Mouse (Mus musculus): ENCODE data around the gene Ldb3.

The Ldb3 gene

GRCm38 (mm10) chr14:34508187-34508840, 80.2 kb downstream of the Ldb3 start:
- DNase-seq (ENCODE audit: low spot score) = no peak

DNA sequence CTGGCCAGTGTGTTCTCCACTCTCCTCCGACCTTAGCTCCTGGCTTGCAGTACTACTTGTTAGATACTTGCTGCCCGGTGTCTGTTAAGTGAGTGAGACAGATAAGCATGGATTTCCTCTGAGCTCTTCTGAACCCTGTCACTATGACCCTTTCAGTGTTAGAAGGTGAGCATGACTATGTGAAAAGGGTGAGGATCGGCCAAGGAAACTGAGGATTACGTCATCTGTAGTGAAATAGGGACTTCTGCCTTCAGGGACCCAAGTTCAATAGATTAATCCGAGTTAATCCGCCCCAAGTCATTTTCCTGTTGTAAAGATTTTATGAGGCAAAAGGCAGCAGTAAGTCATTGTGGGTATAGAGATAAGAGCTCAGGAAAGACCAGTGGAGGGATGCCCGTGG, 83.2 kb downstream of the Ldb3 start:
- no peak for DNase-seq (ENCODE audit: low spot score)

DNA sequence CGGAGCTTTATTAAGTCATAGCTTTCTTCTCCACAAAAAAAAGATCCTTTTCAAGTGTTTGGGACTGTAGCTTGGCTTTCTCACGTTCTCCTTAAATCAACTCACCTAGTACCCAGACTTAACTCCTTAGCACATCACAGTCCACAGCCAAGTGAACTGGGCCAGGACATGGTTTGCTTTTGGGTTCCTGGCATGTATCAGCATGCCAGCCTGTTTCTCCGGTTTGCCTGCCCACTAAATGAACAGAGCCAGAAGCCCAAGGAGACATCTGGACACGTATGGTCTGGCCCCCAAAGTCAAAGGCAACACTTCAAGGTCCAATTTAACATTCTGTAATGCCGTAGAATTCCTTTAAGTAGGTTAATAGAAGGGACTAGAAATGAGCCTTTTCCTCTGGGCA, 84.1 kb downstream of the Ldb3 start:
- DNase-seq (ENCODE audit: low spot score) = no peak

DNA sequence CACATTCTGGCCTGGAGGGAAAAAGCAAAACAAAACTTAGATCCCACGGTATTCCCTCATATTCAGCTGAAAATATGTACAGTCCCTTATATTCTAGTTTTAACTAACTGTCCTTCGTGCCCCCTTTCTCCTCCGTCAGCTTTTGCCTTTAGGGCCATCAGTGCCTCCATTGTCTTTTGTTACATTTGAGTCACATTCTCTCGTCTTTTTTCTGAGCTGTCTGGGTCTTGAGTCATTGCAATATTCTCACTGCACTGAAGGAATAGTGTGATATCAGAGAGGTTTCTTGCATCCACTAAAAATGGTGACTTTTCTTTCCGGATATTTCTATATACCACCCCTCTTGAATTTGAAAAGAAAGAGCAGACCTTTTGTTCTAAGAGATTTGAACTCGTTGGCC, 84.7 kb downstream of the Ldb3 start:
- no peak for DNase-seq (ENCODE audit: low spot score)

DNA sequence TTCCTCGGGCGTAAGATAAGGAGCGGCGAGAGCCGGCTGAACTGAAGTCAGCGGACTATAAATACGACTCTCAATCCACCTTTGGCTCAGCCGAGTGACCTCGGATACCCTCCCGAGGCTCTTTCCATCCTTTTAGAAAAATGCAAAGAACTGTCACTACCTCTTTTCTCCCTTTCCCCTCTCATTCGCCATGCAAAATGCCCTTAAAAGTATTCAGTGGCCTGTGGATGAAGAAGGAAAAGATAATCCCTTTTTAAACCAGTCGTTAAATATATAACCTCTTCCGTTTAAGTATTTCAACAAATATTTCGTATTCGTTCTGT, 85.2 kb downstream of the Ldb3 start, which contains the start of gene Bmpr1a:
TSS of gene Bmpr1a (minus strand) at position 17 of the 323 bp plus-strand sequence.
- DNase-seq (ENCODE audit: low spot score) = no peak

GRCm38 (mm10) chr14:34502475-34503324, 85.8 kb downstream of the Ldb3 start:
- DNase-seq (ENCODE audit: low spot score) = peak; percentile 93

- peak; percentile 70 for DNase-seq (ENCODE audit: low spot score)
Observed at GRCm38 (mm10) chr14:34501804-34502474, 86.5 kb downstream of the Ldb3 start.

DNA sequence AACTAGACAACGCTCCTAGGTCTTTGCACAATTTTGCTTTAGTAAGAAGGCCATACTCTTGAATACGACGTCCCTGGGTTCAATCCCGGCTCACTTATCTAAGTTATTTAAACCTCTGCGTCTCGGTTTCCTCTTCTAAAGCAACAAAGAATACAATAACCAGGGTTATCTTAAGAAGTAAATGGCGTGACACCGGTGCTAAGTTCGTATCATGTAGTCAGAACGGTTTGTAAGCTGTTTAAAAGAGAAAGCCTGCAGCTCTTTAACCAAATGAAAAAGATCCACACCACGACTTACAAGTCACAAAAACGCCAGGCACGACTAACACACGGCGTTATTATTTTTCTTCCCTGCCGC, 87.1 kb downstream of the Ldb3 start:
- no peak for DNase-seq (ENCODE audit: low spot score)

- no peak for DNase-seq (ENCODE audit: low spot score)
Observed at GRCm38 (mm10) chr14:34500309-34500708, 88.2 kb downstream of the Ldb3 start.

DNA sequence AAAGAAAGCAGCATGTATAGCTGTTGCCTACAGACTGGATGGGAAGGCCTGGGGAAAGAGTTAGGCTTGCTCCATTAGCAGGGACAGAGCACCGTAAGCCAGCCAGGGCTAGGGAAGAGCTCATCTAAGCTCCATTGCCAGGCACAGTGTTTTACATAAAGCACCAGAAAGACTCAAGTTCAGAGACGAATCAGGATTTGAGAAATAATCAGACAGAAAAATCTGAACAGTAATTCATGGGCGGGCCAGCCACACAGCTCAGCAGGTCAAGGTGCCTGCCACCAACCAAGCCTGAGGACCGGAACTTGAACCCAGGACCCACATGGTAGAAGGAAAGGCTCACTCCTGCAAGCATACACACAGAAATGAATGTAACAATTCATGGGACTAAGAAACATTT, 88.8 kb downstream of the Ldb3 start:
- DNase-seq (ENCODE audit: low spot score) = no peak

DNA sequence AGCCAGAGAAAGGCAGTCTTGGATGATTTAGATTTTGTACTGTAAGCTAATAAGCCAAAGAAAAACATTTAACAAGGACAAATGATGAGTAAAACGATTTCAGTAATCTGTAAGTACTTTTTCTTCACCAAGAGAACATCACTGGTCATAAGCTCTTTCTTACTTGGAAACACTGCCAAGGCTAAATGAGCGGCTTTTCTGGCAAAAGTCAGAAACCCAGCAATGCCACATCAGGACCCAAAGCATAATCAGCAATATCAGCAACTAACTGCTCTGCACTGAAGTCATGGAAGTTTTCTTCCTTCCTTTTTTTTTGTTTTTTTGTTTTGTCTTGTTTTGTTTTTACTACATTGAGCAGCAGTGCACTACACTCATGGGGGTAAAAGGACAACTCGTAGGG, 91.1 kb downstream of the Ldb3 start:
- DNase-seq (ENCODE audit: low spot score) = no peak

DNA sequence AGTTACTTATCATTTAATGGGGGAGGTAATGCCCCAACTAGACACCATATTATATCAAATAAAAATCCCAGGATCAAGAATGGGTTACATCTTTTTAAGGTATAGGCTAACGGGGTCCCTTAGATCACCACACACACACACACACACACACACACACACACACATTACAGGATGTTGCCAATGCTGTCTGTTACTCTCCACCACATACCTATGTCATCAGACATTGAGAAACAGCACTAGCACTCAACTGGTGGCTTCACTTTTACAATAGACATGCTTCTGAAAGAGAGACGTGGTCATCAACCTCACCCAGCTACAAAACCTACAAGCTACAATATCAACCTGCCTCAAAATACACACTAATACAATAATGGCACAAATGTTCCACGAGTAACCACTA, 94.8 kb downstream of the Ldb3 start:
- no peak for DNase-seq (ENCODE audit: low spot score)

DNA sequence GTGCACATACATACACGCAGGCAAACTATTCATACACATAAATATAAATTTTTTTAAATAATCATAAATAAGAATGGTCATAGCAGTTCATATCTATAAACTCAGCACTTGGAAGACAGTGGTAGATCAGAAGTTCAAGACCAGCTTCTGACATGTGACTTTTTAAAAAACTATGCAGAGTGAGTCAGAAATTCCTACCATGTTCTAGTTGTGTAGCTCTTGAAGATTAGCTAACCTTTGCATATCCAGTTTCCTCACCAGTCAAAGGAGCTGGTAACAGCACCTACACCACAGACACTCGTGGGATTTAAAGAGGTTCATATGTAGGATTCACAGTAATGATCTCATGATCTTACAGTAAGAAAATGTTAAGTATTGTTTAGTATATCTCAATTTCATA, 95.8 kb downstream of the Ldb3 start:
- DNase-seq (ENCODE audit: low spot score) = no peak

DNA sequence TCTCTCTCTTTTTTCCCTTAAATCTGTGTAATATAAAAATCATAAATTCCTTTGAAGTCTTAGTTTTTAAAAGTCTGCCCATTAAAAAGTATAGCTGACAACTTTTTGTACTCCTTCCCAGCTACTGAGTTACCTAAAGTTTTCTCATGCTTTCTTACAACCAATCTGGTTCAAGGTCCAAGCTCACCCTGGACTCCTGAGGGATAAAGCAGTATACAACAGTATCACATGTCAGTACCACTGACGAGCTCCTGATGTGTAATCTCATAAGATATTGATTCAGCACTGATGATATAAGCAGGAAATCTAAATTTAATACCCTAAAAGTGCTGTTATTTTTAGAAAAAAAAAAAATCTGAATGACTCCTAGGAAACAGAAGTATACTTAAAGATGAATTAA, 97.5 kb downstream of the Ldb3 start:
- no peak for DNase-seq (ENCODE audit: low spot score)

DNA sequence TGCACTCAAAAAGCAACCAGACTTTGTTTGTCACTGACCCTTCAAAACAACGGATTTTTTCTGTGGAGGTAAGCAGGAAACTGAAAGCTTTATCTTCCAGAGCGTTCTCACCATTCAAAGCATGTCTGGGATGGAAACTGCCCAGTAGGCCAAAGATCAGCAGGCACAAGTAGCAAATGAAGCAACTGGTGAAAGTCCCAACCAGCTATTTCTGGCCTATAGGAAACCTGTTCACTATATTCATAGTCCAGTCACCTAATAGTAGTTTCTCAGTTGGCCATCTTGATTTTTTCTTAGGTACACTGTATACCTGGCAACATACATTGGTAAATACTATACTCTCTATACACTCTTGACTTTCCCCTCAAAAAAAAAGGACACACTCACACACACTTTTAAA, 98.6 kb downstream of the Ldb3 start:
- no peak for DNase-seq (ENCODE audit: low spot score)

DNA sequence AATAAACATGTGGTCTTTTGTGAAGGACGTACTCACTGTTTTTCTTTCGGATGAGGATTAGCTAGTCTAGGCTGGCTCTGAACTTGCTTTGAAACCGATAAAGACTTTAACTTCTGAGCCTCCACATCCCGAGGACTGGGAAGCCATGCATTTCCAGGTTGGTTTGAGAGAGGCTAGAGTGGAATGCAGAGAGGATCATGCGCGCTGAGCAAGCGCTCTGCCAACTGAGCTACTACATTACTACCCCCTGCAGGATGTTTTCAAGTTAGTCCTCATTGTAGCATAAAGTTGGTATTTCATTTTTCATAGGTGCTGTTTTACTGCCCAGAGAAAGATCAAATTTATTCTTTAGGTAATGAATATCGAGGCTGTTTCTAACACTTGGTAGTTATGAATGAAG, 102.3 kb downstream of the Ldb3 start:
- DNase-seq (ENCODE audit: low spot score) = no peak

- DNase-seq (ENCODE audit: low spot score) = no peak
Observed at GRCm38 (mm10) chr14:34483469-34484341, 104.8 kb downstream of the Ldb3 start.

All from testis, postnatal 10 days (tissue).